Mouse (Mus musculus): ENCODE results near the gene A930017K11Rik. TPM values are rescaled to one million over a fixed set of nuclear protein-coding genes. Genes with fewer than 3 reads are reported as not detected.

A930017K11Rik gene
- polyA plus RNA-seq, 1 experiment from 2014 or later: 0.18 TPM

DNA sequence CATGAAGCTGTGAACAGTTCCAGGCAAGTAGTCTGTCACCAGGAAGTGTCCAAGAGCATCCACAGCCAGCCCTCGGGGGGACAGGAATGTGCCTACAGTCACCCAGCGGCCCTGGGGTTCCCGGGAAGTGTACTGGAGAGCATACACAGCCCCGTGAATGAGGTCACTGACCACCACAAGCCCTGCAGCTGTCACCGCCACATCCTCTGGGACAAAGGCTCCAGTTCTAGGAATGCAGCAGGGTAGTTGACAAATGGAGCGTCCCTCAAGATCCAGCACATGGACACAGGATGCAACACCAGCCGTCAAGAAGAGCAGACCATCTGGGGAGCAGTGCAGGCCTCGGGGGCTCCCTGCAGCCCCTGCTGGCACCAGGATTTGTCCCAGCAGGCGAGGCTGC is 8.6 kb downstream of the A930017K11Rik start:
- ATAC-seq (ENCODE audit: low FRiP score): no peak
- H3K36me3 ChIP-seq: peaks cover 2% of the 10 kb centered on the region; the same call in 1 of the 2 replicates
- WGBS: 72% methylated on average over 9 of the region's 9 CpGs
- no peak overlapping the region for H3K4me2 ChIP-seq (replicated peaks)
- no peak overlapping the region for H3K4me3 ChIP-seq
- no peak overlapping the region for H3K27ac ChIP-seq
- H3K27me3 ChIP-seq: peaks cover 4% of the 10 kb centered on the region; the same call in 1 of the 2 replicates
- H3K9me3 ChIP-seq (replicated peaks): no peaks in the 10 kb centered on the region
- no peak overlapping the region for H3K9ac ChIP-seq
- peaks cover 12% of the 10 kb centered on the region for H3K4me1 ChIP-seq

GRCm38 (mm10) chr17:25943221-25943620 is 9.1 kb downstream of the A930017K11Rik start:
- no peak overlapping the region for H3K4me2 ChIP-seq (replicated peaks)
- H3K27ac ChIP-seq: no peak overlapping the region
- H3K27me3 ChIP-seq: peaks cover 2% of the 10 kb centered on the region; the same call in 1 of the 2 replicates
- 84% methylated on average over 3 of the region's 3 CpGs for WGBS
- H3K9ac ChIP-seq: no peak overlapping the region
- no peaks in the 10 kb centered on the region for H3K9me3 ChIP-seq (replicated peaks)
- peaks cover 12% of the 10 kb centered on the region for H3K4me1 ChIP-seq
- peaks cover 5% of the 10 kb centered on the region; the same call in 1 of the 2 replicates for H3K36me3 ChIP-seq
- no peak overlapping the region for H3K4me3 ChIP-seq
- ATAC-seq (ENCODE audit: low FRiP score): no peak

- no peak overlapping the region for H3K9ac ChIP-seq
- no peak overlapping the region for H3K27ac ChIP-seq
- H3K4me3 ChIP-seq: 0 out of 2 replicates have a peak overlapping the region, but pooled peaks have one; percentile 82
- H3K4me2 ChIP-seq (replicated peaks): no peak overlapping the region
- no peak for ATAC-seq (ENCODE audit: low FRiP score)
- H3K9me3 ChIP-seq (replicated peaks): no peaks in the 10 kb centered on the region
- H3K27me3 ChIP-seq: no peaks in the 10 kb centered on the region; the same call in 1 of the 2 replicates
- WGBS: 86% methylated on average over 2 of the region's 2 CpGs
- peaks cover 5% of the 10 kb centered on the region; the same call in 1 of the 2 replicates for H3K36me3 ChIP-seq
- peaks cover 12% of the 10 kb centered on the region for H3K4me1 ChIP-seq
Measured at GRCm38 (mm10) chr17:25942597-25943151, 9.7 kb downstream of the A930017K11Rik start.

- peaks cover 14% of the 10 kb centered on the region for H3K36me3 ChIP-seq
- WGBS: 3% methylated on average over 54 of the region's 54 CpGs
- H3K4me3 ChIP-seq: peak overlapping the region; percentile 82
- H3K27ac ChIP-seq: peak overlapping the region; percentile 84
- ATAC-seq (ENCODE audit: low FRiP score): peak; percentile 67
- H3K27me3 ChIP-seq: no peaks in the 10 kb centered on the region
- peaks cover 12% of the 10 kb centered on the region for H3K4me1 ChIP-seq
- H3K9me3 ChIP-seq (replicated peaks): no peaks in the 10 kb centered on the region
- peak overlapping the region; percentile 68 for H3K4me2 ChIP-seq (replicated peaks)
- H3K9ac ChIP-seq: peak overlapping the region; percentile 92
Measured at GRCm38 (mm10) chr17:25941511-25942241, 10.7 kb downstream of the A930017K11Rik start.

DNA sequence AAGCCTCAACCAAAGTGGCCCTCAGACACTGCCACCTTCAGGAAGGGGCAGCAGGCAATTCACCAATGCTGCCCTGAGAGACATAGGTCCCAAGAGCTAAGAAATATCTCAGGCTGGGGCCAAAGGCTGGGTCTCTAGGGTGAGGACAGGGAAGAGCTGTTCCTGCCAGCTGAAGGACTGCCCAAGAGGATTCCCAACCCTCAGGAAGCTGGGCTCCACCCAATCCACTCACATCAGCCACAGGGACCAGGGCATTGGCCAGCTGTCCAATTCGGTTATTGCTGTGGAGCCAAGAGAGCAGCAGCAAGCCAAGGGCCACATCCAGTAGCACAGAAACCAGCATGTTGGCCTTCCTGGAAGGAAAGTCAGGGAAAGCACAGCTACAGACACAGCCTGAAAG is 17.8 kb downstream of the A930017K11Rik start:
- Histone ChIP-seq H3K4me2 (replicated peaks) (no peak overlapping the region), H3K9me3 (replicated peaks) (no peaks in the 10 kb centered on the region), H3K9ac (no peak overlapping the region), H3K4me1 (no peaks in the 10 kb centered on the region), H3K36me3 (peaks cover 80% of the 10 kb centered on the region), H3K4me3 (no peak overlapping the region), H3K27ac (no peak overlapping the region), H3K27me3 (no peaks in the 10 kb centered on the region)
- ATAC-seq (ENCODE audit: low FRiP score): no peak
- 90% methylated on average over 1 of the region's 1 CpGs for WGBS

- Histone ChIP-seq H3K4me1 (peaks cover 4% of the 10 kb centered on the region; the same call in 1 of the 2 replicates), H3K9me3 (replicated peaks) (no peaks in the 10 kb centered on the region), H3K27me3 (no peaks in the 10 kb centered on the region), H3K9ac (no peak overlapping the region), H3K27ac (no peak overlapping the region), H3K4me3 (no peak overlapping the region), H3K36me3 (peaks cover 44% of the 10 kb centered on the region), H3K4me2 (replicated peaks) (no peak overlapping the region)
- no peak for ATAC-seq (ENCODE audit: low FRiP score)
- WGBS: 82% methylated on average over 2 of the region's 2 CpGs
Measured at GRCm38 (mm10) chr17:25925348-25925747, 27.0 kb downstream of the A930017K11Rik start.

DNA sequence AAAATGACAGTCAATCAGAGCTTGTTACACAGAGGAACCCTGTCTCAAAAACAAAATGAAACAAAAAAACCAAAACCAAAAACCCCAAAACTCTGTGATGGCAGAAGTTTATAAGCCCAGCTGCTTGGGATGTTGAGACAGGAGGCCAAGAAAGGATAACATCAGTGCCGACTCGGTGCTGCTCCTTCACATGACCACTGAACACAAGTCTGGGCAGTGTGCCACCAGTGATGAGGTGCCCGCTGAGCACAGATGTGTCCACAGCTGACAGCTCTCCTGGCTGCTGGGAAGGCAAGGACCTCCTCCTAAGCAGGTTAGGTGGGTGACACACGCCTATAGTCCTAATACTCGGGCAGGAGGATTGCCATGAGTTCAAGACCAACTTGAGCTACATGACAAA is 30.2 kb downstream of the A930017K11Rik start:
- Histone ChIP-seq H3K4me2 (replicated peaks) (no peak overlapping the region), H3K9me3 (replicated peaks) (no peaks in the 10 kb centered on the region), H3K4me1 (peaks cover 22% of the 10 kb centered on the region), H3K27ac (no peak overlapping the region), H3K27me3 (no peaks in the 10 kb centered on the region), H3K9ac (no peak overlapping the region), H3K36me3 (peaks cover 24% of the 10 kb centered on the region), H3K4me3 (no peak overlapping the region)
- ATAC-seq (ENCODE audit: low FRiP score): no peak
- WGBS: 83% methylated on average over 5 of the region's 5 CpGs

DNA sequence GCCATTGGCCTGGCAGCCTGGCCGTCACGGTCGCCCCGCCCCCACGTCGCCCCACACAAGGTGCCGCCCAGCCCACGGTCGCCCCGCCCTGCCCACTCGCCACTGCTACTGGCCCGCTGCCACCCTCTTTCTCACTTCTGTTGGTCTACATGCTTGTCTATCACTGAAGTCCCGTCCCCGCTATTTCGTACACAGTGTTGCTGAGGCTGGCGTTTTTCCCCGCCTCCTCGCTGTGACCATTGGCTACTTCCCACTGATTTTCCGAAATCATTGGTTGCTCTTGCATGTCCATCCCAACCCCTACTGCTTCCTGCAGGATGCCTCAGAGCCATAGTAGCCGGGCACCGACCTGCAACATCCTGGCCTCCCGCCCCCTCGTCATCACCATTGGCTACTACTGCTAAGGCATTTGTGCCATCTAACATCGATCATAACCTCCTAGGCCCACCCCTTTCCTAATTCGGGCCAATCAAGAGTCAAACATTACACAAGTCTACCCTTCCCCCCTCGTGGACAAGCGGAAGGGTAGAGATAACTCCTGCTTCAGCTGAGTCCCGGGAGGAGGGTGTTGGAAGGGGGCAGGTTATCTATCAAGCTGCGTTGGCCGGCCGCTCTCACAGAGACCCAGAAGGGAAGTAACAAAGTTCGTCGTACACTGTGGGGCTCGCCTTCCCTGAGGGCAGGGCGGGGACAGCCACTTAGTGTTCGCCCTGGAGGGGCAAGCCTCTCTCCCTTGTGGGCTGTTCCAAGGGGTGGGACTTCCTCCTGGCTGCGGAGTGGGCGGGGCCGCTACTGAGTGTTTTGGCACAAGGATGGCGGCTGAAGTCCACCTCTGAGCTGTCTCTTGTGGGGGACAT is 32.4 kb downstream of the A930017K11Rik start:
- H3K27me3 ChIP-seq: no peaks in the 10 kb centered on the region
- peak overlapping the region; percentile 87 for H3K4me3 ChIP-seq
- H3K4me2 ChIP-seq (replicated peaks): peak overlapping the region; percentile 72
- 0 out of 2 replicates have a peak, but pooled peaks cover 11% of the 10 kb centered on the region for H3K36me3 ChIP-seq
- WGBS: under 1% methylated on average over 40 of the region's 40 CpGs
- peak overlapping the region; percentile 84 for H3K9ac ChIP-seq
- no peaks in the 10 kb centered on the region for H3K9me3 ChIP-seq (replicated peaks)
- peak overlapping the region; percentile 96 for H3K27ac ChIP-seq
- H3K4me1 ChIP-seq: peaks cover 22% of the 10 kb centered on the region
- ATAC-seq (ENCODE audit: low FRiP score): peak; percentile 99

- ATAC-seq (ENCODE audit: low FRiP score): peak; percentile 1; the same call in 1 of the 2 replicates
- Histone ChIP-seq H3K4me2 (replicated peaks) (peak within 1 kb of the TSS; percentile 78), H3K4me3 (peak within 1 kb of the TSS; percentile 87), H3K36me3 (0 out of 2 replicates have a peak, but pooled peaks cover 11% of the 10 kb centered on the region), H3K4me1 (peaks cover 22% of the 10 kb centered on the region), H3K9me3 (replicated peaks) (no peaks in the 10 kb centered on the region), H3K27ac (peak within 1 kb of the TSS; percentile 96), H3K27me3 (no peaks in the 10 kb centered on the region), H3K9ac (peak within 1 kb of the TSS; percentile 84)
- under 1% methylated on average over 75 of the region's 78 CpGs for WGBS
Measured at GRCm38 (mm10) chr17:25919144-25919785, 33.1 kb downstream of the A930017K11Rik start, which contains the start of gene Rab40c. Gene Rab40c (minus strand): TSS chr17:25919727.

- peak overlapping the region; percentile 87 for H3K4me3 ChIP-seq
- peak overlapping the region; percentile 84 for H3K9ac ChIP-seq
- no peak for ATAC-seq (ENCODE audit: low FRiP score)
- H3K27me3 ChIP-seq: no peaks in the 10 kb centered on the region
- H3K36me3 ChIP-seq: 0 out of 2 replicates have a peak, but pooled peaks cover 11% of the 10 kb centered on the region
- H3K4me1 ChIP-seq: peaks cover 22% of the 10 kb centered on the region
- no peaks in the 10 kb centered on the region for H3K9me3 ChIP-seq (replicated peaks)
- WGBS: 84% methylated on average over 9 of the region's 9 CpGs
- peak overlapping the region; percentile 78 for H3K4me2 ChIP-seq (replicated peaks)
- no peak overlapping the region for H3K27ac ChIP-seq
Measured at GRCm38 (mm10) chr17:25918037-25918750, 34.2 kb downstream of the A930017K11Rik start.

Data from hindbrain, embryonic 12.5 days (tissue).